Mouse (Mus musculus) forebrain, embryonic 11.5 days (tissue): Measurements from ENCODE around the gene Olfr764-ps1. TPM values are rescaled to one million over a fixed set of nuclear protein-coding genes. Genes with fewer than 3 reads are reported as not detected.

Experiments used
- polyA plus RNA-seq: library from polyadenylated mRNA; unstranded; fragments of >200 nt; fragmentation: Nextera tagmentation; extraction: Ambion mirVana; gene quantifications from 2 replicates; pipeline ENCODE4 v1.2.1, GENCODE M21; 2014

Olfr764-ps1 gene
- polyA plus RNA-seq, 1 experiment from 2014 or later, result not detected

Other genes starting within 250 kb of the Olfr764-ps1 start
- 0.51 and 0.60 TPM in 2 replicates for gene Mmp19, start 249.0 kb downstream of the Olfr764-ps1 start, polyA plus RNA-seq
- gene Dnajc14, start 235.8 kb downstream of the Olfr764-ps1 start, polyA plus RNA-seq, result 38.6 and 38.8 TPM in 2 replicates
- 22.7 and 24.2 TPM in 2 replicates for gene Tmem198b, start 235.5 kb downstream of the Olfr764-ps1 start, polyA plus RNA-seq
- 263 and 284 TPM in 2 replicates for gene Sarnp, start 222.6 kb downstream of the Olfr764-ps1 start, polyA plus RNA-seq
- 70.1 and 73.0 TPM in 2 replicates for gene Ormdl2, start 218.3 kb downstream of the Olfr764-ps1 start, polyA plus RNA-seq
- gene Gdf11, start 148.2 kb downstream of the Olfr764-ps1 start, polyA plus RNA-seq, result 10.5 and 11.7 TPM in 2 replicates
- gene Cd63, start 138.9 kb downstream of the Olfr764-ps1 start, polyA plus RNA-seq, result 144 and 151 TPM in 2 replicates
- 12.3 and 12.6 TPM in 2 replicates for gene Rdh5, start 117.0 kb downstream of the Olfr764-ps1 start, polyA plus RNA-seq
- gene Bloc1s1, start 115.9 kb downstream of the Olfr764-ps1 start, polyA plus RNA-seq, result 191 and 202 TPM in 2 replicates
- gene Itga7, start 106.1 kb downstream of the Olfr764-ps1 start, polyA plus RNA-seq, result 0.65 and 0.69 TPM in 2 replicates
- not detected in 2 replicates for gene Mettl7b, start 78.9 kb downstream of the Olfr764-ps1 start, polyA plus RNA-seq
- gene Olfr9, start 50.5 kb downstream of the Olfr764-ps1 start, polyA plus RNA-seq, result not detected in 2 replicates
- gene Olfr763, start 29.1 kb downstream of the Olfr764-ps1 start, polyA plus RNA-seq, result not detected in 2 replicates
- not detected in 2 replicates for gene Olfr765, start 10.1 kb upstream of the Olfr764-ps1 start, polyA plus RNA-seq
- not detected in 2 replicates for gene Olfr766-ps1, start 29.1 kb upstream of the Olfr764-ps1 start, polyA plus RNA-seq
- not detected in 2 replicates for gene Olfr767, start 43.0 kb upstream of the Olfr764-ps1 start, polyA plus RNA-seq
- not detected in 2 replicates for gene Olfr768, start 59.5 kb upstream of the Olfr764-ps1 start, polyA plus RNA-seq
- gene Olfr769, start 78.0 kb upstream of the Olfr764-ps1 start, polyA plus RNA-seq, result not detected in 2 replicates
- gene Olfr770, start 99.1 kb upstream of the Olfr764-ps1 start, polyA plus RNA-seq, result not detected in 2 replicates
- not detected in 2 replicates for gene Olfr771, start 124.9 kb upstream of the Olfr764-ps1 start, polyA plus RNA-seq
- not detected in 2 replicates for gene Olfr772, start 138.0 kb upstream of the Olfr764-ps1 start, polyA plus RNA-seq
- gene Olfr773, start 147.5 kb upstream of the Olfr764-ps1 start, polyA plus RNA-seq, result not detected in 2 replicates
- gene Olfr774, start 196.3 kb upstream of the Olfr764-ps1 start, polyA plus RNA-seq, result not detected in 2 replicates
- gene Olfr775, start 208.5 kb upstream of the Olfr764-ps1 start, polyA plus RNA-seq, result not detected in 2 replicates
- gene Olfr776, start 219.2 kb upstream of the Olfr764-ps1 start, polyA plus RNA-seq, result not detected in 2 replicates
- not detected in 2 replicates for gene Olfr777, start 231.6 kb upstream of the Olfr764-ps1 start, polyA plus RNA-seq